Mouse (Mus musculus): Measurements from ENCODE around the gene Edc3. TPM values are rescaled to one million over a fixed set of nuclear protein-coding genes. Genes with fewer than 3 reads are reported as not detected.

Gene Edc3
- polyA plus RNA-seq, 1 experiment from 2014 or later: 31.8 TPM

- no peaks in the 10 kb centered on the region for H3K27me3 ChIP-seq (ENCODE audit: control insufficient read depth, insufficient read depth, low read depth, low read length)
- peaks cover 12% of the 10 kb centered on the region for H3K36me3 ChIP-seq (ENCODE audit: control insufficient read depth, insufficient read depth, low read length)
- no peak overlapping the region for H3K27ac ChIP-seq (ENCODE audit: low read length)
- H3K4me2 ChIP-seq (ENCODE audit: low read length): no peak overlapping the region
- no peaks in the 10 kb centered on the region for H3K4me1 ChIP-seq (ENCODE audit: control insufficient read depth, insufficient read depth, low read length)
- no peak overlapping the region for H3K9ac ChIP-seq (ENCODE audit: low read depth, low read length)
- H3K4me3 ChIP-seq (ENCODE audit: low read depth, low read length): no peak overlapping the region
- 89% methylated on average over 3 of the region's 3 CpGs for WGBS
- H3K9me3 ChIP-seq (replicated peaks; ENCODE audit: control insufficient read depth, low read length, poor library complexity, severe bottlenecking): no peaks in the 10 kb centered on the region
- no peak for ATAC-seq
These were observed 81.4 kb downstream of the Edc3 start for GRCm38 (mm10) chr9:57789733-57790132.

DNA sequence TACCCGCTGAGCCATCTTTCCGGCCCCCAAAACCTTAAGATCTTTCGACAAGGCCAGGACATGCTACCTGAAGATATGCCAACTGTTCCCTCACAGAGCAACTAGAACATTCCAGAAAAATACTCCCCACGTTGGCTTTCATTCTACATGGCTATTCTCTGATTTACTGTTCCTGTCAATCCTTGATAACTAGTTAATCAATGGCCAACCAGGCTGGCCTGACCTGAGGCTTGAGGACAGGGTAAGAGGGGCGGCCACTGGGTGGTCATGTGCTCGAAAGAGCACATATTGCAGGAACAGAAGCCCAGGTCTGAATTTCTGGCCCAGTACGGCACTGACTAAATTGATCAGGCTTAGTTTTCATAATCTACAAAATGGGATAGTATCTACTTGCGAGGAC, 89.1 kb downstream of the Edc3 start:
- no peak for ATAC-seq
- no peak overlapping the region for H3K4me3 ChIP-seq (ENCODE audit: low read depth, low read length)
- no peak overlapping the region for H3K4me2 ChIP-seq (ENCODE audit: low read length)
- no peak overlapping the region for H3K9ac ChIP-seq (ENCODE audit: low read depth, low read length)
- no peaks in the 10 kb centered on the region for H3K9me3 ChIP-seq (replicated peaks; ENCODE audit: control insufficient read depth, low read length, poor library complexity, severe bottlenecking)
- no peaks in the 10 kb centered on the region for H3K27me3 ChIP-seq (ENCODE audit: control insufficient read depth, insufficient read depth, low read depth, low read length)
- H3K36me3 ChIP-seq (ENCODE audit: control insufficient read depth, insufficient read depth, low read length): peaks cover 27% of the 10 kb centered on the region
- 97% methylated on average over 8 of the region's 8 CpGs for WGBS
- peaks cover 5% of the 10 kb centered on the region; the same call in 1 of the 2 replicates for H3K4me1 ChIP-seq (ENCODE audit: control insufficient read depth, insufficient read depth, low read length)
- no peak overlapping the region for H3K27ac ChIP-seq (ENCODE audit: low read length)

GRCm38 (mm10) chr9:57798725-57799253, 90.4 kb downstream of the Edc3 start:
- no peak overlapping the region for H3K27ac ChIP-seq (ENCODE audit: low read length)
- no peak overlapping the region for H3K9ac ChIP-seq (ENCODE audit: low read depth, low read length)
- peaks cover 11% of the 10 kb centered on the region; the same call in 1 of the 2 replicates for H3K4me1 ChIP-seq (ENCODE audit: control insufficient read depth, insufficient read depth, low read length)
- peaks cover 21% of the 10 kb centered on the region for H3K36me3 ChIP-seq (ENCODE audit: control insufficient read depth, insufficient read depth, low read length)
- H3K27me3 ChIP-seq (ENCODE audit: control insufficient read depth, insufficient read depth, low read depth, low read length): no peaks in the 10 kb centered on the region
- no peak overlapping the region for H3K4me3 ChIP-seq (ENCODE audit: low read depth, low read length)
- H3K4me2 ChIP-seq (ENCODE audit: low read length): no peak overlapping the region
- H3K9me3 ChIP-seq (replicated peaks; ENCODE audit: control insufficient read depth, low read length, poor library complexity, severe bottlenecking): no peaks in the 10 kb centered on the region
- WGBS: 18% methylated on average over 10 of the region's 10 CpGs
- no peak for ATAC-seq

DNA sequence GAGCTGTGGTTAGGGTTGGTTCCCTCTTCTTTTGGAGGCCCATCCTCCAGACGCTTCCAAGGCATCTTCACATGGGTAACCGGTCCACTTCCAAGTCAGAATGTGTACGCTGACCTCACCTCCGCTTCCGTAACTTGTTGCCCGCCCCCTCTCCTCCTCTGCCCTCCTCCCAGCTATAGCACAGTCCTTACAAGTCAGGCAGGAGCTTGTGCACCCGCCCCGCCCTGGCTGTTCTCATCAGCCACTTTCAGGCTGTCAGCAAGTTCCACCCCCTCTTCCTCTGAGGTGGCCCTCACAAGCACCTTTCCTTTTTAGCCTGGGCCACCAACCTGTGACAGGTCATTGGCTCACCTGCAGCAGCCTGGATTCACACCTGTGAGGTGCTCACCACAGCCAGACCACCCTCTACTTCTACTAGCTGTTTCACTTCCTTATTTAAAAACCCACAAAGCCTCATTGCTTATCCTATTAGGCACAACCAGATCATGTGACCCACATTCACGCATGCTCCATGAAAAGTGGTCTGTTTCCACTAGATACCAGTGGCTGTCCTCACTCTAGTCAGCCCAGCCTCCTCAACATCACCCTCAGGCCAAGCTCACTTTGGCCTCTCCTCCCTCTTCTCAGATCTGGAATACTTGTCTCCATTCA, 92.1 kb downstream of the Edc3 start:
- Histone ChIP-seq H3K4me2 (ENCODE audit: low read length) (no peak overlapping the region), H3K36me3 (ENCODE audit: control insufficient read depth, insufficient read depth, low read length) (peaks cover 13% of the 10 kb centered on the region), H3K27ac (ENCODE audit: low read length) (no peak overlapping the region), H3K9ac (ENCODE audit: low read depth, low read length) (no peak overlapping the region), H3K4me3 (ENCODE audit: low read depth, low read length) (no peak overlapping the region), H3K4me1 (ENCODE audit: control insufficient read depth, insufficient read depth, low read length) (peaks cover 12% of the 10 kb centered on the region; the same call in 1 of the 2 replicates), H3K27me3 (ENCODE audit: control insufficient read depth, insufficient read depth, low read depth, low read length) (no peaks in the 10 kb centered on the region), H3K9me3 (replicated peaks; ENCODE audit: control insufficient read depth, low read length, poor library complexity, severe bottlenecking) (no peaks in the 10 kb centered on the region)
- no peak for ATAC-seq
- 92% methylated on average over 9 of the region's 9 CpGs for WGBS

Other genes with a start within 250 kb of the Edc3 start
- 168 and 191 TPM in 2 replicates for gene Scamp5, start 240.5 kb upstream of the Edc3 start, polyA plus RNA-seq (2015; fragmentation: Nextera tagmentation; extraction: Ambion mirVana)
- 24.7 and 30.0 TPM in 2 replicates for gene Rpp25, start 204.5 kb upstream of the Edc3 start, polyA plus RNA-seq (2015; fragmentation: Nextera tagmentation; extraction: Ambion mirVana)
- gene Cox5a, start 187.3 kb upstream of the Edc3 start, polyA plus RNA-seq (2015; fragmentation: Nextera tagmentation; extraction: Ambion mirVana): 818 and 833 TPM in 2 replicates
- gene Fam219b, start 171.0 kb upstream of the Edc3 start, polyA plus RNA-seq (2015; fragmentation: Nextera tagmentation; extraction: Ambion mirVana): 23.2 and 24.2 TPM in 2 replicates
- 75.4 and 77.6 TPM in 2 replicates for gene Mpi, start 155.8 kb upstream of the Edc3 start, polyA plus RNA-seq (2015; fragmentation: Nextera tagmentation; extraction: Ambion mirVana)
- gene Scamp2, start 147.6 kb upstream of the Edc3 start, polyA plus RNA-seq (2015; fragmentation: Nextera tagmentation; extraction: Ambion mirVana): 44.1 and 44.2 TPM in 2 replicates
- gene Ulk3, start 119.1 kb upstream of the Edc3 start, polyA plus RNA-seq (2015; fragmentation: Nextera tagmentation; extraction: Ambion mirVana): 29.5 and 38.3 TPM in 2 replicates
- gene Cplx3, start 102.3 kb upstream of the Edc3 start, polyA plus RNA-seq (2015; fragmentation: Nextera tagmentation; extraction: Ambion mirVana): 0.46 and 1.3 TPM in 2 replicates
- gene Lman1l, start 87.8 kb upstream of the Edc3 start, polyA plus RNA-seq (2015; fragmentation: Nextera tagmentation; extraction: Ambion mirVana): not detected in 2 replicates
- 38.2 and 39.2 TPM in 2 replicates for gene Csk, start 54.9 kb upstream of the Edc3 start, polyA plus RNA-seq (2015; fragmentation: Nextera tagmentation; extraction: Ambion mirVana)
- gene Cyp1a2, start 24.8 kb upstream of the Edc3 start, polyA plus RNA-seq (2015; fragmentation: Nextera tagmentation; extraction: Ambion mirVana): not detected in 2 replicates
- gene Cyp1a1, start 20.6 kb upstream of the Edc3 start, polyA plus RNA-seq (2015; fragmentation: Nextera tagmentation; extraction: Ambion mirVana): 0.06 and 0.12 TPM in 2 replicates
- gene Clk3, start 57.3 kb downstream of the Edc3 start, polyA plus RNA-seq (2015; fragmentation: Nextera tagmentation; extraction: Ambion mirVana): 58.8 and 62.9 TPM in 2 replicates
- 6.6 and 9.1 TPM in 2 replicates for gene Arid3b, start 128.3 kb downstream of the Edc3 start, polyA plus RNA-seq (2015; fragmentation: Nextera tagmentation; extraction: Ambion mirVana)
- 173 and 176 TPM in 2 replicates for gene Ubl7, start 202.4 kb downstream of the Edc3 start, polyA plus RNA-seq (2015; fragmentation: Nextera tagmentation; extraction: Ambion mirVana)
- 1.6 and 1.9 TPM in 2 replicates for gene Sema7a, start 231.6 kb downstream of the Edc3 start, polyA plus RNA-seq (2015; fragmentation: Nextera tagmentation; extraction: Ambion mirVana)